ENCODE assay signal across 21 mouse cellular contexts in genomic region chr4:136377001-136377400, GRCm38 (mm10). TPM values are rescaled to one million over a fixed set of nuclear protein-coding genes. Genes with fewer than 3 reads are reported as not detected.
DNase-seq lines count a peak whose midpoint lies in the region.
"Had no signal": no experiment of that assay in that cellular context is flagged by ENCODE, and none has a peak within 500 bp of the region (broad histone marks: within the 10 kb centered on the region; RNA-seq: fewer than 3 reads in every experiment).

No protein-coding gene starts in this region.

- peak; percentile 22 to 72 for DNase-seq in adrenal gland, adult (ENCODE audit: inconsistent age in 2 of 2, low spot score in 1 of 2)
- DNase-seq in adrenal gland, adult 18-20 months (ENCODE audit: low spot score in 2 of 2): no peak
- DNase-seq in urinary bladder, postnatal 14 days (ENCODE audit: low spot score): peak; percentile 58
- no peak for DNase-seq in urinary bladder, postnatal 25 days (ENCODE audit: low spot score)
- peak; percentile 52 for DNase-seq in adrenal gland, postnatal 14 days
- DNase-seq in heart, postnatal 4 days: no peak
- DNase-seq in layer of hippocampus, postnatal 14 days (ENCODE audit: low spot score in 2 of 2): no peak
- DNase-seq in layer of hippocampus, postnatal 25 days (ENCODE audit: extremely low spot score in 1 of 2, low spot score in 1 of 2): no peak
- DNase-seq: cerebellum, adult 2 months; cerebellum, postnatal 36 days; embryo, embryonic 11 days; forebrain, postnatal 0 days; gastrocnemius, postnatal 14 days; heart, adult 11 months; kidney, adult 9 months; kidney, postnatal 25 days; lung, postnatal 36 days; right cerebral cortex, postnatal 25 days; spleen, adult 18-20 months; thymus, postnatal 14 days had no signal

RNA-seq across cellular contexts. Expression of gene Htr1d, which starts 46.3 kb away (rescaled TPM):
- total RNA-seq in adrenal gland, adult 18-20 months (2021): under 1 TPM in 1 of 2 experiments, not detected in 1; 0.35 TPM
- 0.15 TPM in 1 of 2 replicates, not detected in the other for total RNA-seq in adrenal gland, postnatal 14 days (2021)
- total RNA-seq in heart, postnatal 4 days (2021): not detected
- 1 to 10 TPM; 1.1 to 1.2 TPM for total RNA-seq in layer of hippocampus, postnatal 14 days (2021)
- total RNA-seq in layer of hippocampus, postnatal 25 days (2021): under 1 TPM; 0.57 to 0.75 TPM
- total RNA-seq: gastrocnemius, postnatal 14 days; megakaryocyte-erythroid progenitor cell, adult 5-6 weeks had no signal

Comparison
In these comparisons a context has a peak if more than half of its experiments do, and no peak if none do; other contexts are left out.
1. DNase-seq: peak in adrenal gland, adult (2 of 2), urinary bladder, postnatal 14 days (single experiment) and adrenal gland, postnatal 14 days (single experiment); none in adrenal gland, adult 18-20 months (0 of 2), urinary bladder, postnatal 25 days (single experiment), heart, postnatal 4 days (single experiment), layer of hippocampus, postnatal 14 days (0 of 2) and layer of hippocampus, postnatal 25 days (0 of 2).